Mouse (Mus musculus): ENCODE data around the gene Ttc5.
"Not testable (repeated sequence)": the region's sequence is repeated elsewhere in the genome, so short reads cannot be mapped to it uniquely, and the experiment has no call there.

Gene Ttc5

DNA sequence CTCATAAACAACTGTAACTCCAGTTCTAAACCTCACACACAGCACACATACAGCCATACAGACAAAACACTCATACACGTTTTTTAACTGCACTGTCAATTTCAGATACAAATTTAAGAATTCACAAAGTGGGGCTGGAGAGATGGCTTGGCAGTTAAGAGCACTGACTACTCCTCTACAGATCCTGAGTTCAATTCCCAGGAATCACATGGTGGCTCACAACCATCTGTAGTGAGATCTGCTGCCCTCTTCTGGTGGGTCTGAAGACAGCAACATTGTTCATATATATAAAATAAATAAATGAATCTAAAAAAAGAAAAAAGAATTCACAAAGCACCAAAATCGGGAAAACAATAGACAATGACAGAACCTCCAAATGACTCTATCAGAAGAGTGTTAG lies 14.0 kb downstream of the Ttc5 start:
- no peak for DNase-seq (ENCODE audit: low spot score in 2 of 2)

DNA sequence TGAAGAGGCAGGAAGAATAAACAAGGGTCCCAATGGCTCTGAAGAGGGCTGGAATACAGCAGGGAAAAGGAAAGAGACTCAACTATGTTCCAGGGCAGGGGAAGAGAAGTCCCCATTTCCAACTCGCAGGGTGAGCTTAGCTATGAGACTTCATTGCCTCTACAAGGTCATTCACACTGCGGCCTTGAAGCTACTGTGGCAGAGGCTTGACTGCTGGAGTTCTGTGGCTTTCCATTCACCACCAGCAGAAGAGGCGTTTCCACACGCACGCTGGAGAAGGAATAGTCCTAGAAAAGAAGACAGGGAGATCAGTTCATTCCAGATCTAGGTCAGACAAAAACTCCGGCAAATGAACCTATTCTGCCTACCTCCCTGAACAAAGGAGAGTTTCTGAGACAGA lies 19.6 kb downstream of the Ttc5 start:
- DNase-seq (ENCODE audit: low spot score in 2 of 2) = no peak

DNA sequence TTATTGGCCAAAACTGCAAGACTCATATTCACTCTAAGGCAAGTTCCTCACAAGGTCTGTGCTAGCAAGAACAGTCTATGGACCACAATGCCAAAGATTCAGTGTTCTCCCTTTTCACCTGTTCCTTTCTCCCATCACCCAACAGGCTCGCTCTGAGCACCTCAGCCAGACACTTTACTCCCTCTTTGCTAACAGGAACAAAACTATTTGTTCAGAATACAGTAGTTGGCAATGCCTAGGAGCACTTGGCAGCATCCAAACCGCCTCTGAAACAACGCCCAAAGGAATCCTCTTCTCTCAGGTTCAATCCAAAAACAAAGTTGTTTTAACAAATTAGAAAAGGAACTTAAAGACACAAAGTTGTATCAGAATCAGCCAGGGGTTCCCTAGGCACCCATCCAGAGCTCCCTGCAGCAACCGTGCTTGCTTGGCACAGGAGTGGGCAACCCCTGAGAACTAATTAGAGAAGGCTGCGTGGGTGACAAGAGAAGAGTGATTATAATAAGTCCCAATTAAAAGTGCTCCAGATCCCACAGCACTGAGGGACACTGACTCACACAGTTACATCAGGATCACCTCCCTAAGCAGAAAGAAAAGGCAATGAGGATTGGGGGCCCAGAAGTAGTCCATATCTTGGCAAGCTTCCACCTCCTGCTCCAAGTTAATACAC lies 26.8 kb downstream of the Ttc5 start:
- DNase-seq (ENCODE audit: low spot score in 2 of 2) = no peak

DNA sequence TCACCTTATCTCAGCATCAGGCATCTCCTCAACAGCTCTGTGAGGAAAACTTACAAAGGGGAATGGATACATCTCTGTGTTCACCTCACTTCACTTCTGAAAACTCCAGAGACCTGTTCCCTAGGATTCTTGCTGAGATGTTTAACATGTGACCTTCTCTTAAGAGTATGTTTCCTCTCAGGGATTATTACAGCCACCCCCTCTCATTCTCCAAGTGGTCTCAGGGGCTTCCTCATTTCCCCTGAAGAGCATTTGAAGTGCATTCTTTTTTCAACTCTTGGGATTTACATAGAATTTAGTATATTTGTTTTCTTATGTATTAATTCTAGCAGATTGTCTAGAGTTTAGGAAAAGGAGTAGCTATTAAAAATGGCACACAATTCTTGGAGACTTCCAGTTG lies 40.3 kb downstream of the Ttc5 start, which contains the start of gene Olfr749:
Gene Olfr749 (minus strand): TSS at position 101 of the 400 bp plus-strand sequence.
- no peak for DNase-seq (ENCODE audit: low spot score in 2 of 2)

DNA sequence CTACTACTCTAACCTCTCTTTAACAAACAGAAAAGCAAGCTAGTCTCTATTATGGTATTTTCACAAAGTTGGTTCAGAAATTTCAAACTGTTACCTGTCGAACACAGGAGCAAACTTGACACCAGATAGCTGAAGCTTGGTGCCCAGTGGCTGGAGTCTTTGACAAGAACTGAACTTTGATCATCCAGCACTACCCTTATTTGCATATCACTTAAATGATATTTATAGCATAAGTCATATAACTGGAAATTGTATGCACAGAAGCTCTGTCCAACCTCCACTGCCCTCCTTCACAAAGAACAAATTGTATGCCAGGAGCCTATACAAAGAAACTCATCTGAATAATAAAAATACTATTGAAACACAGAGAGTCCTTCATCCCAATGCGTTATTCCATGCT lies 43.7 kb downstream of the Ttc5 start:
- DNase-seq (ENCODE audit: low spot score in 2 of 2) = no peak

DNA sequence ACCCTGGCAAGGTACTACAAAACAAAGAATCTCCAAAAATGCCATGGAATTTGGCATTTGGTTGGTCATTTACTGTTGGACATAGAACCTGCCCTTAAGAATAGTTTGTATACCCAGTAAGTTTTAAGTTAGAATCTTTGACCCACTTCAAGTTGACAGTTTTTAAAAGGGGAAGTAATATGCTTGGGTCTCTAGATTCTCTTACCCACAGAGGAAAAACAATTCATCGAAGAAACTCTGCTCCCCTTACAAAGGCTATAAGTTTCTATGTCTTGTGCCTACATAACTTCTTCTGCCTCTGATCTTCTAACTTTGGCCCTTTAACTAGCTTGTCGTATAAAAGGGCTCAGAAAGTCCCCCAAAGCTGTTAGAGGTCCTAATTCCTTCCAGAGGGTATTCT lies 45.0 kb downstream of the Ttc5 start:
- no peak for DNase-seq (ENCODE audit: low spot score in 2 of 2)

DNA sequence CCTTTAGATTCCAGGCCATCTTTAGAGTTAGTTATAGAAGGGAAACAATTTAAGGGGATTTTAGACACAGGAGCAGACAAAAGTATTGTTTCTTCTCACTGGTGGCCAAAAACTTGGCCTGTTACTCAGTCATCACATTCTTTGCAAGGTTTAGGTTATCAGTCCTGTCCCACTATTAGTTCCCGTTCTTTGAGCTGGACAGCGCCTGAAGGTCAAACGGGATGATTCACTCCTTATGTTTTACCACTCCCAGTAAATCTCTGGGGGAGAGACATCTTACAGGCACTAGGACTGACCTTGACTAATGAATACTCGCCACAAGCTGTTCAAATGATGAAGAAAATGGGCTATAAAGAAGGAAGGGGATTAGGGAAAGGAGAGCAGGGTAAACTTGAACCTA lies 62.9 kb downstream of the Ttc5 start:
- not testable (repeated sequence) for DNase-seq (ENCODE audit: low spot score in 2 of 2)

DNA sequence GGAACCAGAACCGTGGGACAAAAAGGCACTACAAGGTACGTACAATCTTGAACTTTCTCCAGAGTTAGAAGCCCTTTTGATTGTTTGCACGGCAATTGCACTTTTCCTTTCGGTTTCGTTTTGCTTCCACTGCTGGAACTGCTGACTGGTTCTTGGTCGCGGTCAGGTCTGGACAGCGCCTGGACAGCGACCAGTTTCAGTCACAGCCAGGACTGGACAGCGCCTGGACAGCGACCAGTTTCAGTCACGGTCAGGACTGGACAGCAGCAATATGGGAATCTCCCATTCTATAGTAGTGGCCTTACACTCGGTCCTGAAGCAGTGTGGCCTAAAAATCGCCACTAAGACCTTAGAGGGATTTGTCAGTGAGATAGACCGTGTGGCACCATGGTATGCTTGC lies 65.4 kb downstream of the Ttc5 start:
- DNase-seq (ENCODE audit: low spot score in 2 of 2) = not testable (repeated sequence)

All from frontal cortex, postnatal 10 days (tissue).